Mouse (Mus musculus) layer of hippocampus, postnatal 14 days (tissue): ENCODE data around the gene Cort. TPM values are rescaled to one million over a fixed set of nuclear protein-coding genes. Genes with fewer than 3 reads are reported as not detected.

ENCODE experiments used
- DNase-seq, 2 experiments: peaks; one replicate each; pipeline ENCODE4 v3.0.0; 2021 to 2022; ENCODE audit warnings: low spot score in 2 of 2, mixed read lengths in 1 of 2
- total RNA-seq, 2 experiments: library from RNA; stranded (reverse); gene quantifications; 2 replicates each; pipeline ENCODE4 v1.2.3; 2021

Gene Cort
- total RNA-seq, 2 experiments from 2014 or later = 11.3 to 13.9 TPM

DNA sequence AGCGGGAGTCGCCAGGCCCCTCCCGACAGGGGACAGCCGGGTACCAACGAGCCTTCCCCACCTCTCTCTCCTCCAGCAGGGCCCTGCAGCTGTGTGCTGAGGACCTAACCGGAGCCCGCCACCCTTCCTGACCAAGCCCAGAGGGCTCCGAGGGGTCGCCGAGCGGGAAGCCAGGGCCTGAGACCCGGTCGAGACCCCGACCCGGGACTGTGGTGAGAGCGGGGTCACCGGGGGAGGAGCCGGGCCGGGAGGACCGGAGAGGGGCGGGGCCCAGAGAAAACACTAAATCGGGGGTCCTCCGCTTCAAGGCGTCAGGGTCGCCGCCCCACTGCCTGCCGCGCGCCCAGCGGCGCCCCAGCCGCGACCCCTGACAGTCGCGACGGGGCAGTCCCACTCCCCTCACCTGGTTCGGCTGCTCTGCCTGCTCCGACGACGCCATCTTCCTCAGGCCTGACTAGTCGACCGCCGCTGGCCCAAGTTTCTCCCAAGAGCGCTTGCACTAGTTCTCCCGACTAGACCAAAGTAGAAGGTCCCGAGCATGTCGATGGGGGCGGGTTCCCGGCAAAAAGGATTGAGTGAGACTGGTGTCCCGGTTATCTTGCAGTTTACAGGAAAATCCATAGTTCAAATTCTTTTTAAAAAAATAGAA is 27.1 kb downstream of the Cort start, which contains the start of gene Pex14:
TSS of gene Pex14 (minus strand) at position 508 of the 649 bp plus-strand sequence.
- peak; percentile 85 to 93 for DNase-seq

DNA sequence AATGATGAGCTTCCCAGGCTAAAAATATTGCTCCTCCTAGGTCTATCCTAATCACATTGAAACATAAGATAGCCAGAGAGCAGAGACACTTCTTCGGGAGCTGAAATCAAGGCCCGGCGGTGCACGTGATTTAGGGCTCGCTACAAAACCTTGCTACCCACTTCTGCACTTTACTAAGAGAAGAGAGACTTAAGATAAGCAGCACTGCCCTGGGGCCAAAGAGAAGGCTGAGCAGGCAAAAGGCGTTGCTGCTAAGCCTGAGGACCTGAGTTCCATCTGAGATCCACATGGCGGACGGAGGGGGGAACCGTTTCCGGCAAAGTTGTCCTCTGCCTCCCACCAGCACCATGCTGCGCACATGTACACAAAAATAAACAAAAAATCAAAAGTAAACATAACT is 28.0 kb downstream of the Cort start:
- no peak for DNase-seq

DNA sequence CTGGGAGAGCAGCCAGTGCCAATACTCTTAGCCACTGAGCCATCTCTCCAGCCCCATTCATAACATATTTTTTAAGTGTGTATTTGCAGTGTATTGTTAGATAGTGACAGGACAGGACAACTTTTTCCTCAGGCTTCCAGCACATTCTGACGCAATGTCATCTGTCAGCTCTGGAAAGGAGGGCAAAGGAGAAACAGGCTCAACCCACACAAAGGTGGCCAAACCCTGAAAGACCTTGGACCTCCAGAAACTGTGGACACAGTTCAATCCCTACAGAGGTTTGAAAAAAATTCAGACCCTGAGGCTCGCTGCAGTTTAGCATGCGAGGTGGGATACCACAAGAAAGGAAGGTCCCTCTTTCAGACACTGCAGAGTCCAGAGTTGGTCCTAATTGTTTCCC is 28.6 kb downstream of the Cort start:
- no peak for DNase-seq

DNA sequence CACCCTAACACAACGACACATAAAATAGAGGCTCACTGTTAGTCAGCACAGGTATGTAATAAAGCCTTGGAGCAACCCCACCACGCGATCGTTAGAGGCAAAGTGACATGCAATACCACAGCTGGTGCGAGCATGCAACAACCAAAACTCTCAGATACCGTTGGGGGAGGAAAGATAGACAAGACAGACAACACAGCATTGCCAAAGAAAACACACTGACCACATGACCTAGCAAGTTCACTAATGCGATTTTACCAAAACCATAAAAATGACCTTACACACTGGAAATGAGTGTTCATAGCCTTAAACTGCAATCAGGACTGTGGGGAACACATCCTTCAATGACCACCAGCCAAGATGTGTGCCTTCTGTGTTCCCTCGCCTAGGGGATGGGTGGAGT is 35.2 kb downstream of the Cort start:
- DNase-seq = no peak

- DNase-seq = no peak
Measured at GRCm38 (mm10) chr4:149085381-149085780, 41.2 kb downstream of the Cort start.

GRCm38 (mm10) chr4:149081528-149081927 is 45.0 kb downstream of the Cort start:
- no peak for DNase-seq

DNA sequence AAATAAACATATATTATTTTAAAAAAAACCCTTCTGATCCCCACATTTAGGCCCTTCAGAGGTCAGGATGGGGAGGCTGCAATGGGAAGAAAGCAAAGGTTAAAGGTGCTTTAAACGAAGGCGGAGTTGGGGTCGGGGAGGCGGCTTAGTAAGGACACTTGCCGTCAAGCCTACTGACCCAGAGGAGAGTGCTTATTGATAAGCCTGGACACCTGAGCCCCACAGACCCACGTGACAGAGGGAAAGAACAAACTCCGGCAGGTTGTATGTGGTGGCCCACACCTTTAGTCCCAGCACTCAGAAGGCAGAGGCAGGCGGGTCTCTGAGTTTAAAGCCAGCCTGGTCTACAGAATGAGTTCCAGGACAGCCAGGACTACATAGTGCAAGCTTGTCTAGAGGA is 46.5 kb downstream of the Cort start:
- DNase-seq = no peak

DNA sequence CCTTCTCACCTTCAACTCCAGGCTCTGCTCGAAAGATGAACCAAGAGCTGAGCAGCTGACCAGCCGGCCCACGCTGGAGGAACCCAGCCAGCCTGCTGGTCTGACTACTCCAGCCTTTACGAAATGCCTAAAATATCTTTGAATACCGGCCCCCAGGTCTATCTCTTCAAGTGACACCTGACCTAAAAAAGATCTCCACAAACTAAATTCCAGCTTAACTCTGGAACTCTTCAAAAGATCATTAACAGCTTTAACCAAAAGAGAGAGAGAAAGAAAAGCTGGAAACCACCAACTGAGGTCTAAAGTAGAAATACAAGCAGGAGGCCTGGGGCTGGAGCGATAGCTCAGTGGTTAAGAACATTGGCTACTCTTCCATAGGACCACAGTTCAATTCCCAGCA is 46.9 kb downstream of the Cort start:
- no peak for DNase-seq

GRCm38 (mm10) chr4:149078261-149078660 is 48.3 kb downstream of the Cort start:
- DNase-seq = no peak

- DNase-seq = peak; percentile 77 to 82
Measured at GRCm38 (mm10) chr4:149075871-149076575, 50.5 kb downstream of the Cort start.

GRCm38 (mm10) chr4:149075073-149075472 is 51.5 kb downstream of the Cort start:
- DNase-seq = no peak

Other genes with a start within 250 kb of the Cort start
- 10 to 100 TPM; 35.8 to 37.7 TPM for gene Pex14, start 26.9 kb downstream of the Cort start, total RNA-seq
- 10 to 100 TPM; 46.5 to 50.6 TPM for gene Dffa, start 22.6 kb downstream of the Cort start, total RNA-seq
- 10 to 100 TPM; 18.4 to 20.3 TPM for gene Cenps, start 10.9 kb upstream of the Cort start, total RNA-seq
- 10 to 100 TPM; 42.8 to 46.4 TPM for gene Pgd, start 40.0 kb upstream of the Cort start, total RNA-seq
- 100 to 1,000 TPM; 392 to 448 TPM for gene Kif1b, start 180.9 kb upstream of the Cort start, total RNA-seq